Mouse (Mus musculus) MEL (cell line): Measurements from ENCODE around the gene Coro7. TPM values are rescaled to one million over a fixed set of nuclear protein-coding genes. Genes with fewer than 3 reads are reported as not detected.

ENCODE experiments used
- DNase-seq: peaks from one replicate; pipeline ENCODE4 v3.0.0; 2011; ENCODE audit warnings: low read depth, low spot score
- H3K27ac ChIP-seq: 2 replicates; pipeline ENCODE4 v1.5.1; 2012; ENCODE audit warnings: low read depth, mild to moderate bottlenecking, control low read depth, low read length, moderate library complexity; ENCODE audit not compliant: control insufficient read depth
- H3K27me3 ChIP-seq, 2 experiments: fragments of 150-350 bp in 1 of 2; sonication (generic) in 1 of 2; 2 replicates each; pipeline ENCODE4 v1.6.1; 2012; ENCODE audit warnings: low read length in 2 of 2, mild to moderate bottlenecking in 2 of 2, improper control_type of control experiment in 1 of 2, moderate library complexity in 1 of 2; ENCODE audit not compliant: insufficient read depth in 2 of 2, control insufficient read depth in 1 of 2
- H3K36me3 ChIP-seq, 2 experiments: 2 replicates each; pipeline ENCODE4 v1.6.1; 2012 to 2014; ENCODE audit warnings: low read length in 2 of 2, improper control_type of control experiment in 1 of 2, inconsistent platforms in 1 of 2, mild to moderate bottlenecking in 1 of 2; ENCODE audit not compliant: insufficient read depth in 2 of 2, control insufficient read depth in 1 of 2
- H3K4me1 ChIP-seq, 2 experiments: fragments of 150-350 bp in 1 of 2; sonication (generic) in 1 of 2; 2 replicates each; pipeline ENCODE4 v1.6.1; 2012; ENCODE audit warnings: low read length in 2 of 2, improper control_type of control experiment in 1 of 2, mild to moderate bottlenecking in 1 of 2; ENCODE audit not compliant: insufficient read depth in 2 of 2, control insufficient read depth in 1 of 2
- H3K4me3 ChIP-seq, 2 experiments: fragments of 150-350 bp in 1 of 2; sonication (generic) in 1 of 2; 2 replicates each; pipeline ENCODE4 v1.5.1; 2012; ENCODE audit warnings: low read depth in 2 of 2, low read length in 2 of 2, mild to moderate bottlenecking in 2 of 2, moderate library complexity in 2 of 2, control low read depth in 1 of 2, improper control_type of control experiment in 1 of 2; ENCODE audit not compliant: control insufficient read depth in 1 of 2, insufficient read depth in 1 of 2
- H3K79me2 ChIP-seq: 2 replicates; pipeline ENCODE4 v1.6.1; 2012; ENCODE audit warnings: mild to moderate bottlenecking, low read length, moderate library complexity; ENCODE audit not compliant: control insufficient read depth, poor library complexity, insufficient read depth
- H3K9ac ChIP-seq: 2 replicates; pipeline ENCODE4 v1.6.1; 2012; ENCODE audit warnings: low read depth, mild to moderate bottlenecking, control low read depth, low read length, moderate library complexity; ENCODE audit not compliant: control insufficient read depth, poor library complexity, severe bottlenecking
- H3K9me3 ChIP-seq: fragments of 150-350 bp; sonication (generic); replicated peaks from 2 replicates; pipeline ENCODE4 v1.6.1; 2012; ENCODE audit warnings: mild to moderate bottlenecking, low read length, improper control_type of control experiment, moderate library complexity; ENCODE audit not compliant: insufficient read depth
- CTCF ChIP-seq, 3 experiments: IDR thresholded peaks in 2 of 3; conservative IDR thresholded peaks in 1 of 3; 2 replicates each; pipeline ENCODE4 v1.5.1; 2011 to 2012; ENCODE audit warnings: low read length in 3 of 3, low read depth in 2 of 3, mild to moderate bottlenecking in 2 of 3, improper control_type of control experiment in 1 of 3, inconsistent platforms in 1 of 3, mixed read lengths in 1 of 3, moderate library complexity in 1 of 3; ENCODE audit not compliant: control insufficient read depth in 1 of 3, insufficient read depth in 1 of 3, poor library complexity in 1 of 3, severe bottlenecking in 1 of 3
- GABPA ChIP-seq: IDR thresholded peaks from 2 replicates; pipeline ENCODE4 v1.6.1; 2012; ENCODE audit warnings: low read depth, mild to moderate bottlenecking, inconsistent platforms, low read length, improper control_type of control experiment, moderate library complexity
- GATA1 ChIP-seq: IDR thresholded peaks from 2 replicates; pipeline ENCODE4 v1.6.1; 2011; ENCODE audit warnings: low read depth, low read length, improper control_type of control experiment
- MAZ ChIP-seq: IDR thresholded peaks from 2 replicates; pipeline ENCODE4 v1.6.1; 2012; ENCODE audit warnings: low read depth, mild to moderate bottlenecking, inconsistent platforms, low read length, improper control_type of control experiment
- MEF2A ChIP-seq: IDR thresholded peaks from 2 replicates; pipeline ENCODE4 v1.6.1; 2014; ENCODE audit warnings: low read depth, mild to moderate bottlenecking, inconsistent platforms, low read length, improper control_type of control experiment; ENCODE audit not compliant: poor library complexity, insufficient replicate concordance, severe bottlenecking; ENCODE audit errors: extremely low read depth
- NELFE ChIP-seq: IDR thresholded peaks from 2 replicates; pipeline ENCODE4 v1.6.1; 2011; ENCODE audit warnings: low read depth, low read length, improper control_type of control experiment
- POLR2AphosphoS2 ChIP-seq: IDR thresholded peaks from 2 replicates; pipeline ENCODE4 v1.6.1; 2011; ENCODE audit warnings: low read length, improper control_type of control experiment
- POLR2AphosphoS5 ChIP-seq: IDR thresholded peaks from 2 replicates; pipeline ENCODE4 v1.6.1; 2012; ENCODE audit warnings: low read depth, borderline replicate concordance, mild to moderate bottlenecking, inconsistent platforms, low read length, moderate library complexity, mixed read lengths
- RAD21 ChIP-seq: IDR thresholded peaks from 2 replicates; pipeline ENCODE4 v1.6.1; 2011; ENCODE audit warnings: mild to moderate bottlenecking, low read depth, low read length, improper control_type of control experiment
- RCOR1 ChIP-seq: IDR thresholded peaks from 2 replicates; pipeline ENCODE4 v1.6.1; 2012; ENCODE audit warnings: low read depth, mild to moderate bottlenecking, inconsistent platforms, low read length, improper control_type of control experiment
- SIN3A ChIP-seq: IDR thresholded peaks from 2 replicates; pipeline ENCODE4 v1.6.1; 2012; ENCODE audit warnings: low read length, improper control_type of control experiment, inconsistent platforms
- SMC3 ChIP-seq: IDR thresholded peaks from 2 replicates; pipeline ENCODE4 v1.6.1; 2011; ENCODE audit warnings: low read depth, low read length, improper control_type of control experiment
- TAL1 ChIP-seq: IDR thresholded peaks from 2 replicates; pipeline ENCODE4 v1.6.1; 2012; ENCODE audit warnings: mild to moderate bottlenecking, inconsistent platforms, low read length, moderate library complexity, mixed read lengths
- TBP ChIP-seq: IDR thresholded peaks from 2 replicates; pipeline ENCODE4 v1.8.0; 2011; ENCODE audit warnings: low read depth, low read length, improper control_type of control experiment
- ZNF384 ChIP-seq: IDR thresholded peaks from 2 replicates; pipeline ENCODE4 v1.6.1; 2012; ENCODE audit warnings: low read depth, mild to moderate bottlenecking, inconsistent platforms, low read length, improper control_type of control experiment
- polyA plus RNA-seq, 2 experiments: library from polyadenylated mRNA; stranded (reverse) in 1 of 2; unstranded in 1 of 2; fragments of >175 nt in 1 of 2; fragments of >200 nt in 1 of 2; gene quantifications; 2 replicates each; pipeline versions ENCODE4 v1.2.1 to v1.2.4; 2012; ENCODE audit warnings: low replicate concordance in 2 of 2, low read depth in 1 of 2; ENCODE audit not compliant: insufficient read length in 2 of 2, insufficient read depth in 1 of 2, missing spikeins in 1 of 2
- total RNA-seq: library from RNA; depleted of rRNA; stranded (reverse); fragments of 300-350 nt; gene quantifications from 2 replicates; pipeline ENCODE4 v1.2.3, GENCODE M21; 2012

Coro7 gene
- total and polyA plus RNA-seq, 3 experiments, result 9.8 to 38.3 TPM; not detected in 1

DNA sequence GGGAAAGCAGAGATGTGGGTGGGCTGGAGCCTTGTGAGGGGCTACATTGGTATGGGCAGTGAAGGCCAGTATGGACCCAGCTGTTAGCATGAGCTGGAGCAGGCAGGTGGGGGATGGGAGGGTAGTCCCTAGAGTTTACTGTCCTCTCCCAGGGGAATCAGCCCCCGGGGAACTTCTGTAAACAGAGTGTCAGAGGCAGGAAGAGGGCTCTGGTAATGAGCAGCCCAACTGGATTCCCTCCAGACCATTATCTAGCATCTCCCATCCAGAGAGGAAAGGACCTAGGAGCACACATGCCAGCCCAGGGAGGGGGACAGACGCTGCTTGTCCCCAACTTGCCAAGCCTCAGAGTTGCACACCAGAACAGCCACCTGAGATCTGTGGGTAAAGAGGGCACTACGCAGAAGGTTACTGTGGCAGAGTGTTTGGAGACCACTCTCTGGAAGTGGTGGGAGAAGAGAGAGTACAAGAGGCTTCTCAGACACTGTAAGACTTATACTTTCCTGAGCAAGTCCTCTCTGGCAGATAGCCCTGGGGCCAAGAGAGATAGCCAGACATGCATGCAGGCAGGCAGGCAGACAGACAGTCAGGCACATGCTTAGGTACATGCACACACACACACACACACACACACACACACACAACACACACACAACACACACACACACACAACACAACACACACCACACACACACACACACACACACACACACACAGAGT, 38.3 kb downstream of the Coro7 start:
- no peak overlapping the region for H3K4me3 ChIP-seq
- no peak overlapping the region for H3K9ac ChIP-seq
- H3K9me3 ChIP-seq, result no peaks in the 10 kb centered on the region
- H3K27ac ChIP-seq, result no peak overlapping the region
- no peaks in the 10 kb centered on the region for H3K27me3 ChIP-seq
- peaks cover 0 to 1% of the 10 kb centered on the region in 2 experiments; a peak in 1 of 4 replicates for H3K36me3 ChIP-seq
- H3K4me1 ChIP-seq, result no peaks in the 10 kb centered on the region
- DNase-seq, result no peak
- no peak for TF ChIP-seq POLR2AphosphoS5
- TF ChIP-seq NELFE, result no peak
- no peak for TF ChIP-seq SMC3
- TF ChIP-seq POLR2AphosphoS2, result no peak
- no peak for TF ChIP-seq SIN3A
- TF ChIP-seq TAL1, result no peak
- no peak for TF ChIP-seq CTCF (IDR thresholded peaks at IDR 0.05 in 2 of 3, conservative IDR thresholded peaks at IDR 0.05 in 1 of 3; ENCODE audit: control insufficient read depth in 1 of 3, insufficient read depth in 1 of 3, low read depth in 2 of 3, low read length in 3 of 3, poor library complexity in 1 of 3, severe bottlenecking in 1 of 3)
- TF ChIP-seq GATA1, result no peak
- TF ChIP-seq MEF2A, result no peak
- no peak for TF ChIP-seq TBP
- TF ChIP-seq RAD21, result no peak
- no peaks in the 10 kb centered on the region for H3K79me2 ChIP-seq

DNA sequence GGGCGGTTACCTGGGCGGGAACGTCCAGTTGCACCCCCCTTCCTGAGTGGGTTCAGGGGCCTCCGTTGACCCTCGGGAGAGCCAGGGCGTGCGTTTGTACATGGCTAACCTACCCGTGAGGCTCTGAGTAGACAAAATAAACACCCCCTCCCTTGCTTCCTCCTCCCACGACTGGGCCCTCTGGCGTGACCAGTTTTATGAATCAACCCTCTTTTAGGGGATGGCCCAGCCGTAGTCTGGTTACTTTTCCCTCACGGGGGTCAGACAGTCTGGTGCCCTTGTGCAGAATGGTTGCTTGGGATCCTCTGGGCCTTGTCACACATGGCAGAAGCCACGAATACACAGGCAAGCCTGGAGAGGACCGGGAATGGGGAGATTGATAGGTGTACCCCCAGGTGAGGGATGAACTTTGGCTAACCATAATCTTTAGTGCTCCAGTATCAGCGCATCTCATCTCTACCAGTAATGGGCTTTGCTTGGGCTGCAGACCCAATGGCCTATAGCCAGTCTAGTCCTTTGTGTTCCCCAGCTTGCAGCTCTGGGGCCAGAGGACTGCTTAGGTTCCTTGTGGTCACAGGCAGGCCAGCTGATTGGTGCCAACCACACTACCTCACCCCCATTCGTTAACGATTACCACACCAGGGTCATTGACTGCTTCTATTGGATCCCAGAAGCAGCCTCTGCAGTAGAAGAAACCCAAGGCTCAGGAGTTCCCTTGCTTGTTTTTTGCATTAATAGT, 39.1 kb downstream of the Coro7 start:
- no peaks in the 10 kb centered on the region for H3K4me1 ChIP-seq
- no peaks in the 10 kb centered on the region for H3K79me2 ChIP-seq
- peaks cover 0 to 1% of the 10 kb centered on the region in 2 experiments; a peak in 1 of 4 replicates for H3K36me3 ChIP-seq
- H3K4me3 ChIP-seq, result no peak overlapping the region
- no peak overlapping the region for H3K9ac ChIP-seq
- DNase-seq, result no peak
- no peaks in the 10 kb centered on the region for H3K9me3 ChIP-seq
- no peak overlapping the region for H3K27ac ChIP-seq
- H3K27me3 ChIP-seq, result no peaks in the 10 kb centered on the region
- TF ChIP-seq MAZ (no peak), ZNF384 (no peak), RCOR1 (no peak), GABPA (no peak)
